Mouse (Mus musculus) CH12.LX (cell line): ENCODE measurements at regions not wholly inside any gene's neighbourhood (a gene's known extent, or its start where the extent isn't known, plus 50 kb on each side); places are given as distances from the start of the nearest gene placed in this dataset.

ENCODE experiments used
- CHD1 ChIP-seq: IDR thresholded peaks from 2 replicates; pipeline ENCODE4 v1.6.1; 2012; ENCODE audit warnings: low read depth, low read length, improper control_type of control experiment, inconsistent platforms
- CTCF ChIP-seq, 2 experiments: IDR thresholded peaks in 1 of 2; conservative IDR thresholded peaks in 1 of 2; 2 replicates each; pipeline ENCODE4 v1.5.1; 2011 to 2012; ENCODE audit warnings: low read depth in 2 of 2, low read length in 2 of 2, improper control_type of control experiment in 1 of 2, inconsistent platforms in 1 of 2, mild to moderate bottlenecking in 1 of 2, moderate library complexity in 1 of 2
- E2F4 ChIP-seq: IDR thresholded peaks from 2 replicates; pipeline ENCODE4 v1.6.1; 2011; ENCODE audit warnings: low read depth, low read length, improper control_type of control experiment; ENCODE audit not compliant: insufficient replicate concordance
- EP300 ChIP-seq: IDR thresholded peaks from 2 replicates; pipeline ENCODE4 v1.6.1; 2011; ENCODE audit warnings: low read length, improper control_type of control experiment
- GABPA ChIP-seq: IDR thresholded peaks from 2 replicates; pipeline ENCODE4 v1.6.1; 2012; ENCODE audit warnings: low read depth, low read length, improper control_type of control experiment, inconsistent platforms; ENCODE audit not compliant: insufficient replicate concordance
- HCFC1 ChIP-seq: IDR thresholded peaks from 2 replicates; pipeline ENCODE4 v1.6.1; 2012; ENCODE audit warnings: low read depth, mild to moderate bottlenecking, inconsistent platforms, low read length, improper control_type of control experiment
- KAT2A ChIP-seq: IDR thresholded peaks from 2 replicates; pipeline ENCODE4 v1.6.1; 2012; ENCODE audit warnings: low read length, improper control_type of control experiment, inconsistent platforms; ENCODE audit not compliant: insufficient replicate concordance
- MAX ChIP-seq: IDR thresholded peaks from 2 replicates; pipeline ENCODE4 v1.6.1; 2011; ENCODE audit warnings: low read length, improper control_type of control experiment
- MAZ ChIP-seq: IDR thresholded peaks from 2 replicates; pipeline ENCODE4 v1.6.1; 2012; ENCODE audit warnings: low read depth, mild to moderate bottlenecking, inconsistent platforms, low read length, improper control_type of control experiment, moderate library complexity
- POLR2A ChIP-seq: IDR thresholded peaks from 2 replicates; pipeline ENCODE4 v1.6.1; 2011; ENCODE audit warnings: low read depth, mild to moderate bottlenecking, improper control_type of control experiment, low read length
- SMC3 ChIP-seq: IDR thresholded peaks from 2 replicates; pipeline ENCODE4 v1.6.1; 2011; ENCODE audit warnings: low read depth, low read length, improper control_type of control experiment
- TCF12 ChIP-seq: IDR thresholded peaks from 2 replicates; pipeline ENCODE4 v1.6.1; 2014; ENCODE audit warnings: low read depth, mild to moderate bottlenecking, inconsistent platforms, low read length, improper control_type of control experiment
- ZNF384 ChIP-seq: IDR thresholded peaks from 2 replicates; pipeline ENCODE4 v1.6.1; 2012; ENCODE audit warnings: low read depth, low read length, improper control_type of control experiment, inconsistent platforms

DNA sequence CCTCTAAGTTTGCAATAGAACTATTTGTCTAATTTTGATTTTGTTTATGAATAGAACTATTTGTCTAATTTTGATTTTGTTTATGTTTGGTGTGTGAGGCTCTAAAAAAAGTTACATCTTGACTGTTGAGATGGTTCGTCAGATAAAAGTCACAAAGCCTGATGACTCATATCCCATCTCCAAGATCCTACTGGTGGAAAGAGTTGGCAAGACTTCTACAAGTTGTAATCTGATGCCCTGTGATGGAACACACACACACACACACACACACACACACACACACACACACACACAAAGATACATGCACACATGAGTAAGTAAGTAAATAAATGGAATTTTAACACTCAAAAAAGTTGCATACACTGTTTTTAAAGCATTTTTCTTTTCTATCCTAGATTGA, 73.9 kb downstream of the Gm11146 start:
- TF ChIP-seq MAX (no peak), CTCF (conservative IDR thresholded peaks at IDR 0.05 in 1 of 2, IDR thresholded peaks at IDR 0.05 in 1 of 2; ENCODE audit: low read depth in 2 of 2, low read length in 2 of 2) (no peak), POLR2A (no peak), TCF12 (no peak), EP300 (no peak), ZNF384 (no peak), HCFC1 (no peak), CHD1 (no peak), GABPA (no peak), SMC3 (no peak), MAZ (no peak), E2F4 (no peak), KAT2A (no peak)
